Mouse (Mus musculus) midbrain, embryonic 14.5 days (tissue): ENCODE results near the gene Tiparp. TPM values are rescaled to one million over a fixed set of nuclear protein-coding genes. Genes with fewer than 3 reads are reported as not detected.

Experiments
- ATAC-seq: fragments of 200-750 bp; cut with Nextera tagmentation; 2 replicates; pipeline ENCODE4 v1.8.0; 2017; ENCODE audit warnings: moderate number of reproducible peaks, moderate library complexity; ENCODE audit not compliant: low FRiP score, low TSS enrichment
- DNase-seq: peaks from one replicate; pipeline ENCODE4 v3.0.0-alpha.2; 2015
- H3K27ac ChIP-seq: fragments of 300-500 bp; sonication (generic); replicated peaks from 2 replicates; pipeline ENCODE4 v1.5.1; 2014; ENCODE audit warnings: mild to moderate bottlenecking, low read depth, low read length, moderate library complexity
- H3K27me3 ChIP-seq: fragments of 300-500 bp; sonication (generic); 2 replicates; pipeline ENCODE4 v1.6.1; 2014; ENCODE audit warnings: low read length, control low read depth, mixed read lengths; ENCODE audit not compliant: control insufficient read depth, insufficient read depth
- H3K36me3 ChIP-seq: fragments of 300-500 bp; sonication (generic); 2 replicates; pipeline ENCODE4 v1.6.1; 2014; ENCODE audit warnings: low read length, control low read depth; ENCODE audit not compliant: control insufficient read depth, insufficient read depth
- H3K4me1 ChIP-seq: fragments of 300-500 bp; sonication (generic); 2 replicates; pipeline ENCODE4 v1.6.1; 2014; ENCODE audit warnings: mild to moderate bottlenecking, antibody characterized with exemption, low read length, control low read depth; ENCODE audit not compliant: control insufficient read depth, insufficient read depth
- H3K4me2 ChIP-seq: fragments of 300-500 bp; sonication (generic); 2 replicates; pipeline ENCODE4 v1.6.1; 2014; ENCODE audit warnings: mild to moderate bottlenecking, low read length, moderate library complexity
- H3K4me3 ChIP-seq: fragments of 300-500 bp; sonication (generic); replicated peaks from 2 replicates; pipeline ENCODE4 v1.5.1; 2014; ENCODE audit warnings: low read depth, low read length
- H3K9ac ChIP-seq: fragments of 300-500 bp; sonication (generic); replicated peaks from 2 replicates; pipeline ENCODE4 v1.6.1; 2014; ENCODE audit warnings: mild to moderate bottlenecking, low read length, moderate library complexity
- H3K9me3 ChIP-seq: fragments of 300-500 bp; sonication (generic); 2 replicates; pipeline ENCODE4 v1.6.1; 2016; ENCODE audit warnings: low read length, control low read depth, mixed read lengths; ENCODE audit not compliant: control insufficient read depth
- WGBS: fragments of 180-500 bp; shearing (Covaris S2); extraction: QIAGEN DNeasy Blood & Tissue Kit; methylation state at CpG from one replicate; pipeline ENCODE4 v1.1.7; 2014; 5-methylcytosine and 5-hydroxymethylcytosine counted together
- polyA plus RNA-seq: library from polyadenylated mRNA; unstranded; fragments of >200 nt; fragmentation: Nextera tagmentation; extraction: Ambion mirVana; gene quantifications from 2 replicates; pipeline ENCODE4 v1.2.1, GENCODE M21; 2014

The Tiparp gene
- polyA plus RNA-seq, 1 experiment from 2014 or later, result 31.8 TPM

DNA sequence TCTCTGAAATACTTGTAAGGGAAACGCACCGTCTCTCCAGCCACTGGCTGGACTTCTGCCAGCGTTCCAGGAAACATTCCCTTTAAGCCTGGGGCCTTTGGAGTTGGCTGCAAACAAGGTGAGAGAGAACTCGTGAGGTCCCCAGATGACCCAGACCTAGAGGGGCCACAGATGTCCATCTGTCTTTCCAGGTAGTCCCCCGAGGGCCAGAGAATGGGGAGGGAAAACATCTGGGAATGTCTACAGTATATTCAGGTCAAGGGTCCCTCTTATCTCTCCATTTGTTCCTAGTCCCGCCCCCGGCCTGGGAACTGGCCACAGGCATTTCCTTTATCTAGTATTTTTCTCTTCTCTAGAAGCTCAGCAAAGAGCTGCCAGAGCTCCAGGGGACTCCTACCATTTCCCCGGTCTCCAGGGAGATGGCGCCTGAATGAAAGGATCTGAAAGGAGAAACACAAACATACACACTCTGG, 33.9 kb upstream of the Tiparp start:
- Histone ChIP-seq H3K4me3 (no peak overlapping the region), H3K4me2 (no peak overlapping the region), H3K27me3 (no peaks in the 10 kb centered on the region), H3K4me1 (no peaks in the 10 kb centered on the region), H3K36me3 (no peaks in the 10 kb centered on the region), H3K9me3 (no peaks in the 10 kb centered on the region), H3K27ac (no peak overlapping the region), H3K9ac (no peak overlapping the region)
- no peak for ATAC-seq
- 59% methylated on average over 9 of the region's 9 CpGs for WGBS
- DNase-seq, result peak; percentile 61

GRCm38 (mm10) chr3:65507766-65508165, 20.4 kb upstream of the Tiparp start:
- DNase-seq, result no peak
- no peak overlapping the region for H3K9ac ChIP-seq
- 86% methylated on average over 2 of the region's 2 CpGs for WGBS

DNA sequence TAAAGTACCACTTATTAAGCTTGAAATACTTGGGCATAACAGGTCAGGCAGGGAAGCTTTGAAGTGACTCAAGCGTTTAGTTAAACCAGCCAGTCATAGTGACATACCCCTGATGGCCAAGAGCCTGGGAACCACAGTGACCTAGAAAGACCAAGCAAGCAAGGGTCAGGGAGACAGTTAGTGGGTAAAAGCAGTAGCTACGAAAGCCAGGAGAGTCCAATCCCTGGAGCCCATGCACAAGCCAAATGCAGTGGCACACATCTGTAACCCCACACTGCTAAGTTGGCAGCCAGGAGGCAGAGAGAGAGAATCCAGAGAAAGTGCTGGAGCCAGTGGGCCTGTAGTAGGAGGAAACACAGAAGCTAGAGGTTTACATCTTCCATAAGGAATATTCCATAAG, 17.6 kb upstream of the Tiparp start:
- DNase-seq, result no peak
- no peaks in the 10 kb centered on the region for H3K36me3 ChIP-seq
- no peaks in the 10 kb centered on the region for H3K27me3 ChIP-seq
- H3K4me2 ChIP-seq, result no peak overlapping the region
- H3K9ac ChIP-seq, result no peak overlapping the region
- no peak overlapping the region for H3K27ac ChIP-seq
- H3K4me3 ChIP-seq, result no peak overlapping the region
- WGBS, result 90% methylated on average over 2 of the region's 2 CpGs
- H3K4me1 ChIP-seq, result no peaks in the 10 kb centered on the region
- H3K9me3 ChIP-seq, result no peaks in the 10 kb centered on the region
- no peak for ATAC-seq

More at GRCm38 (mm10) chr3:65507766-65508165, 20.4 kb upstream of the Tiparp start:
- H3K36me3 ChIP-seq, result no peaks in the 10 kb centered on the region
- no peaks in the 10 kb centered on the region for H3K9me3 ChIP-seq
- H3K4me3 ChIP-seq, result no peak overlapping the region
- H3K27ac ChIP-seq, result no peak overlapping the region
- H3K4me2 ChIP-seq, result no peak overlapping the region
- no peaks in the 10 kb centered on the region for H3K27me3 ChIP-seq
- no peaks in the 10 kb centered on the region for H3K4me1 ChIP-seq
- ATAC-seq, result no peak

DNA sequence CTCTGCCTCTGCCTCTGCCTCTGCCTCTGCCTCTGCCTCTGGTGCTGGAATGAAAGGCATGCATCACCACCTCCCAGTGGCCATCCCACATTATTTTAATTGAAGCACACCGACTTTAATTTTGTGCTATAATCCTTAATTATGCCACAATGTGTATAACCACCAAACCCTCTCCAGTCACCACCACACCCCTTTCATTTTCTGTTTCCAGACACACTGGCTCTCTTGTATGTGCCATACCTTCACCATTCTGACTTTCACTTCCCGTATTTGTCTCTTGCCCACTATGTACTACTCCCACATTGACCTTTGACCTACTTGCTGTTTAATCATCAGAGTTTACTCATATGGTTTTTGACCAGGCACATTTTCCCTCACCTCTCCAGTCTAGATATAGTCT, 12.5 kb upstream of the Tiparp start:
- H3K27ac ChIP-seq, result no peak overlapping the region
- H3K36me3 ChIP-seq, result no peaks in the 10 kb centered on the region
- no peak for ATAC-seq
- H3K4me2 ChIP-seq, result no peak overlapping the region
- no peak for DNase-seq
- no peaks in the 10 kb centered on the region for H3K9me3 ChIP-seq
- no peak overlapping the region for H3K4me3 ChIP-seq
- 92% methylated on average over 2 of the region's 2 CpGs for WGBS
- H3K9ac ChIP-seq, result no peak overlapping the region
- no peaks in the 10 kb centered on the region for H3K27me3 ChIP-seq
- no peaks in the 10 kb centered on the region for H3K4me1 ChIP-seq

DNA sequence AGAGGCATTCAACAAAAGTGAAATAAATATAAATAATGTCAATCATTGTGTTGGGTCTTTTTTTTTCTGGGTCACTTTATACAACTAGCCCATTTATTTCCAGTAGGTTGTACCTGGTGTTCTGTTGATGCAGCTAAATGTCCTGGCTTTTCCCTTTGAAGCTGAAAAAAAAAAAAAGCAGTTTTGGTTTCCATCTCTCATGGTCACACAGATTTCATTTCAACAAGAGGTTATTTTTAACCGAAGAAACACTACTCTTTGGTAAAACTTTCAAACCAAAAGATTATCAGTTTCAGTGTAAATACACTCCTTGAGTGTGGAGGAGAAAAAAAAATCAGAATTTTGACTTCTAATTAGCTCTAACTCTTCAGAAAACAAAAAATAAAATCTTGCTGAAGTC, 11.7 kb upstream of the Tiparp start:
- ATAC-seq (no peak), DNase-seq (no peak)
- Histone ChIP-seq H3K4me1 (no peaks in the 10 kb centered on the region), H3K36me3 (no peaks in the 10 kb centered on the region), H3K9ac (no peak overlapping the region), H3K27me3 (no peaks in the 10 kb centered on the region), H3K4me2 (no peak overlapping the region), H3K4me3 (no peak overlapping the region), H3K27ac (no peak overlapping the region), H3K9me3 (no peaks in the 10 kb centered on the region)
- WGBS, result 89% methylated on average over 1 of the region's 1 CpGs

- Histone ChIP-seq H3K27me3 (no peaks in the 10 kb centered on the region), H3K9me3 (no peaks in the 10 kb centered on the region), H3K27ac (no peak overlapping the region), H3K4me1 (no peaks in the 10 kb centered on the region), H3K4me3 (no peak overlapping the region), H3K36me3 (no peaks in the 10 kb centered on the region), H3K9ac (no peak overlapping the region), H3K4me2 (no peak overlapping the region)
- DNase-seq, result no peak
- ATAC-seq, result no peak
- 25% methylated on average over 9 of the region's 9 CpGs for WGBS
Measured at GRCm38 (mm10) chr3:65517141-65517540, 11.1 kb upstream of the Tiparp start.

GRCm38 (mm10) chr3:65517747-65518527, 10.3 kb upstream of the Tiparp start:
- Histone ChIP-seq H3K27ac (no peak overlapping the region), H3K9me3 (no peaks in the 10 kb centered on the region), H3K9ac (no peak overlapping the region), H3K4me3 (no peak overlapping the region), H3K36me3 (no peaks in the 10 kb centered on the region), H3K27me3 (no peaks in the 10 kb centered on the region), H3K4me2 (no peak overlapping the region), H3K4me1 (no peaks in the 10 kb centered on the region)
- DNase-seq (peak; percentile 15), ATAC-seq (no peak)
- 49% methylated on average over 13 of the region's 13 CpGs for WGBS

DNA sequence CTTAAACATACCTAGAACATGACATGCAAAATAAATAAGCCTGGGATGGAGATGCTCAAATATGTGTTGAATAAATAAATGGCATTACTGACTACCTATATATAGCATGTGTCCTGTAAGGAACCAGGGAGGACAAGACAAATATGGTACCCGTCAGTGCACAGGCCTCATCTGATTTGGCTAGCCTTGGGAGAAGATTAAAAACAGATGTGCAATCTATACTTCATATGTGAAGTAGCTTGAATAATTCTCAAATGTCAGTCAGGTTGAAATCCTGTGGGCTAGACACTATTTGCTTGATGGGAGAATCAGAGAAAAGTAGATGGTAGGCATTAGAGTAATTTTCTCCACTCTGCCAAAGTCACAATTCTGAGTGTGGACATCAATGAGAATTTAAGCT, 6.8 kb upstream of the Tiparp start:
- H3K36me3 ChIP-seq, result no peaks in the 10 kb centered on the region
- H3K9ac ChIP-seq, result no peak overlapping the region
- ATAC-seq (no peak), DNase-seq (no peak)
- H3K4me3 ChIP-seq, result no peak overlapping the region
- no peaks in the 10 kb centered on the region for H3K9me3 ChIP-seq
- no peaks in the 10 kb centered on the region for H3K27me3 ChIP-seq
- 85% methylated on average over 1 of the region's 1 CpGs for WGBS
- no peak overlapping the region for H3K27ac ChIP-seq
- H3K4me2 ChIP-seq, result no peak overlapping the region
- no peaks in the 10 kb centered on the region for H3K4me1 ChIP-seq

GRCm38 (mm10) chr3:65523397-65523796, 4.8 kb upstream of the Tiparp start:
- H3K27me3 ChIP-seq, result no peaks in the 10 kb centered on the region
- no peak overlapping the region for H3K27ac ChIP-seq
- H3K36me3 ChIP-seq, result no peaks in the 10 kb centered on the region
- WGBS, result 46% methylated on average over 8 of the region's 8 CpGs
- no peak overlapping the region for H3K4me3 ChIP-seq
- DNase-seq (no peak), ATAC-seq (no peak)
- no peak overlapping the region for H3K9ac ChIP-seq
- H3K4me1 ChIP-seq, result no peaks in the 10 kb centered on the region
- H3K4me2 ChIP-seq, result no peak overlapping the region
- H3K9me3 ChIP-seq, result no peaks in the 10 kb centered on the region
